Mouse (Mus musculus) monocyte, adult 5-6 weeks (primary cell): Measurements from ENCODE around the gene Gnptg. TPM values are rescaled to one million over a fixed set of nuclear protein-coding genes. Genes with fewer than 3 reads are reported as not detected.
A peak's percentile ranks its signal among the peaks of the same experiment; 100 is the strongest.
"Not testable (repeated sequence)": the region's sequence is repeated elsewhere in the genome, so short reads cannot be mapped to it uniquely, and the experiment has no call there.

Experiments used
- ATAC-seq: fragments of 153-309, 156-312 bp; replicated peaks from 2 replicates; pipeline ENCODE4 v1.8.0; 2017; ENCODE audit warnings: mild to moderate bottlenecking; ENCODE audit not compliant: low TSS enrichment, insufficient number of reproducible peaks, severe bottlenecking, poor library complexity, low FRiP score
- total RNA-seq: library from RNA; stranded (forward); fragments of 200-1000, 200-491, 200-594 nt; gene quantifications from 3 replicates; pipeline ENCODE4 v1.2.3, GENCODE M21; 2017

The Gnptg gene
- total RNA-seq, 1 experiment from 2014 or later: 27.2 TPM

- ATAC-seq: peak; percentile 29; the same call in 1 of the 2 replicates
Measured at GRCm38 (mm10) chr17:25248033-25248750, 8.3 kb upstream of the Gnptg start.

GRCm38 (mm10) chr17:25244239-25244638 is 4.3 kb upstream of the Gnptg start:
- ATAC-seq: no peak

GRCm38 (mm10) chr17:25243131-25243780 is 3.3 kb upstream of the Gnptg start:
- no peak for ATAC-seq

- ATAC-seq: no peak
Measured at GRCm38 (mm10) chr17:25235635-25236034, 4.3 kb downstream of the Gnptg start.

GRCm38 (mm10) chr17:25231621-25232020 is 8.3 kb downstream of the Gnptg start:
- not testable (repeated sequence) for ATAC-seq

GRCm38 (mm10) chr17:25230700-25231099 is 9.2 kb downstream of the Gnptg start:
- no peak for ATAC-seq

- not testable (repeated sequence) for ATAC-seq
Measured at GRCm38 (mm10) chr17:25230014-25230655, 9.8 kb downstream of the Gnptg start.

GRCm38 (mm10) chr17:25227991-25228390 is 11.9 kb downstream of the Gnptg start:
- ATAC-seq: no peak

- no peak for ATAC-seq
Measured at GRCm38 (mm10) chr17:25225659-25226058, 14.3 kb downstream of the Gnptg start.

GRCm38 (mm10) chr17:25224586-25225222 is 15.2 kb downstream of the Gnptg start:
- ATAC-seq: no peak

GRCm38 (mm10) chr17:25222951-25223601 is 16.8 kb downstream of the Gnptg start:
- no peak for ATAC-seq

- ATAC-seq: 0 out of 2 replicates have a peak, but pooled peaks have one; percentile 25
Measured at GRCm38 (mm10) chr17:25222504-25222940, 17.4 kb downstream of the Gnptg start.

- peak; percentile 20; the same call in 1 of the 2 replicates for ATAC-seq
Measured at GRCm38 (mm10) chr17:25221821-25222503, 18.0 kb downstream of the Gnptg start.

GRCm38 (mm10) chr17:25220746-25221145 is 19.2 kb downstream of the Gnptg start:
- no peak for ATAC-seq

GRCm38 (mm10) chr17:25219492-25220295 is 20.2 kb downstream of the Gnptg start:
- ATAC-seq: no peak

- no peak for ATAC-seq
Measured at GRCm38 (mm10) chr17:25218967-25219366, 21.0 kb downstream of the Gnptg start.

- ATAC-seq: no peak
Measured at GRCm38 (mm10) chr17:25215431-25215830, 24.5 kb downstream of the Gnptg start.
